Mouse (Mus musculus): ENCODE results near the gene Gna11.

- TF ChIP-seq POLR2A (IDR thresholded peaks at IDR 0.05; ENCODE audit: insufficient read depth, low read length) (no peak), CTCF (IDR thresholded peaks at IDR 0.05; ENCODE audit: low read depth, low read length) (no peak), EP300 (IDR thresholded peaks at IDR 0.05; ENCODE audit: insufficient read depth, low read depth, low read length) (no peak)
Measured at GRCm38 (mm10) chr10:81557491-81557890, 12.5 kb upstream of the Gna11 start.
